In genomic region chr3:100189444-100189843, GRCm38 (mm10) we compare ENCODE assay signal across 8 mouse cellular contexts. TPM values are rescaled to one million over a fixed set of nuclear protein-coding genes. Genes with fewer than 3 reads are reported as not detected.
A peak's percentile ranks its signal among the peaks of the same experiment; 100 is the strongest.
DNase-seq lines count a peak whose midpoint lies in the region; ATAC-seq and TF ChIP-seq lines count a peak whose summit lies in the region.

No protein-coding gene starts in this region.

- H3K36me3 ChIP-seq in liver, postnatal 0 days (replicated peaks; ENCODE audit: insufficient read depth, low read length) = peaks cover 54% of the 10 kb centered on the region

- H3K27ac ChIP-seq in liver, postnatal 0 days (ENCODE audit: low read depth) = no peak overlapping the region

- no peak overlapping the region for H3K4me3 ChIP-seq in liver, postnatal 0 days (ENCODE audit: low read depth, low read length)

- H3K4me2 ChIP-seq in liver, postnatal 0 days (ENCODE audit: low read depth, low read length) = no peak overlapping the region

- intact Hi-C loops in heart, postnatal 10 days (cut with DNase I) = loop anchor here (5.0 kb wide), 1 partner anchor 378 kb away; no protein-coding TSS in a partner anchor

- ATAC-seq in liver, postnatal 0 days = no peak
- ATAC-seq in inflammation-experienced regulatory T-cells, adult 6 months = no peak

- no peak for TF ChIP-seq EP300 in liver, postnatal 0 days (IDR thresholded peaks at IDR 0.05; ENCODE audit: low read depth)

- WGBS in liver, postnatal 0 days (ENCODE audit: insufficient replicate concordance) = 48% methylated on average over 1 of the region's 1 CpGs

- TF ChIP-seq CTCF in liver, postnatal 0 days (IDR thresholded peaks at IDR 0.05; ENCODE audit: low read depth) = peak; percentile 77

- no peaks in the 10 kb centered on the region for H3K27me3 ChIP-seq in liver, postnatal 0 days (ENCODE audit: insufficient read depth, low read length)

- DNase-seq in CD4-positive helper T cell, adult 2 months (ENCODE audit: low read depth, low spot score) = peak; percentile 47
- peak; percentile 83 for DNase-seq in adipocyte (ENCODE audit: low spot score)
- DNase-seq in embryo, embryonic 10 days (ENCODE audit: low spot score) = peak; percentile 80
- peak; percentile 72 to 86 for DNase-seq in heart, postnatal 10 days
- peak; percentile 56 to 70 for DNase-seq in kidney, postnatal 4 days
- DNase-seq in liver, postnatal 0 days = peak; percentile 51
- peak; percentile 87 for DNase-seq in retina, embryonic 14.5 days (ENCODE audit: low spot score)

- no peaks in the 10 kb centered on the region for H3K9me3 ChIP-seq in liver, postnatal 0 days (ENCODE audit: low read length)

- H3K9ac ChIP-seq in liver, postnatal 0 days (replicated peaks) = no peak overlapping the region

- H3K4me1 ChIP-seq in liver, postnatal 0 days (ENCODE audit: insufficient read depth) = no peaks in the 10 kb centered on the region

RNA-seq across cellular contexts. Expression of gene Wdr3, which starts 27.2 kb away (rescaled TPM):
- total RNA-seq in heart, postnatal 10 days (2021) = 10 to 100 TPM in 1 of 2 experiments, 1 to 10 TPM in 1; 9.5 to 15.4 TPM
- polyA plus RNA-seq in liver, postnatal 0 days (2015; fragmentation: Nextera tagmentation; extraction: Ambion mirVana) = 9.8 and 12.1 TPM in 2 replicates
- 10 to 100 TPM; 35.3 to 46.5 (median 35.4) TPM for polyA plus RNA-seq in inflammation-experienced regulatory T-cells, adult 6 months (2017; shearing (Covaris generic))

RNA-seq across cellular contexts. Expression of gene Gdap2, which starts 27.3 kb away (rescaled TPM):
- total RNA-seq in heart, postnatal 10 days (2021) = 10 to 100 TPM; 14.3 to 16.7 TPM
- 16.0 and 17.9 TPM in 2 replicates for polyA plus RNA-seq in liver, postnatal 0 days (2015; fragmentation: Nextera tagmentation; extraction: Ambion mirVana)
- 10 to 100 TPM; 28.0 to 31.8 (median 28.6) TPM for polyA plus RNA-seq in inflammation-experienced regulatory T-cells, adult 6 months (2017; shearing (Covaris generic))
